Mouse (Mus musculus) heart, adult 2 months (tissue): ENCODE results near the gene Lancl2.

Experiments
- CTCF ChIP-seq: fragments of 200-600 bp; IDR thresholded peaks from 2 replicates; pipeline ENCODE4 v1.8.1; 2022; ENCODE audit warnings: antibody characterized with exemption, mild to moderate bottlenecking, moderate library complexity
- EP300 ChIP-seq: fragments of 200-500 bp; IDR thresholded peaks from 2 replicates; pipeline ENCODE4 v1.6.1; 2011; ENCODE audit warnings: low read depth, low read length, control low read depth; ENCODE audit not compliant: insufficient read depth
- POLR2A ChIP-seq: fragments of 200-500 bp; IDR thresholded peaks from 2 replicates; pipeline ENCODE4 v1.6.1; 2011; ENCODE audit warnings: mild to moderate bottlenecking, low read depth, low read length, control low read depth; ENCODE audit not compliant: insufficient read depth

DNA sequence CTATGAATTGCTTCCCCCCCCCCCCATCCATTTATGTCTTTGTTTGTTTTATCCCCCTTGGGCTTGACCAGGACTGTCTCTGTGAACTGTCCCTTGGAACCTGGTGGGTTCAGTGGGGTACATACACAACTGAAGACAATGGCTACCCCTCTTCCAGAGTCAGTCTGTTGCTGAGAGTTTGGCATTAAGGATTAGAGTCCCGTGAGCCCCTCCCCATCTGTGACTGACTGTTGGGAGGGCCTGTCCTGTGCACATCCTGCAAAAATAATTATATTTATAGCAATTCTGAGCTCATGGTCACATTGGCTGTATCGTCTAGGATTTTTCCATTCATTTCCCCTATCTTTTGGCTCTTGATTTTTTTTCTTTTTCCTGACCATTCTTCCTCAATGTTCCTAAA, 1.4 kb downstream of the Lancl2 start:
- TF ChIP-seq CTCF (no peak), POLR2A (no peak), EP300 (no peak)
